Mouse (Mus musculus) kidney, postnatal 14 days (tissue): Measurements from ENCODE around the gene Agbl3.
A peak's percentile ranks its signal among the peaks of the same experiment; 100 is the strongest.

Source experiments
- DNase-seq: peaks from one replicate; pipeline ENCODE4 v3.0.0; 2022; ENCODE audit warnings: mixed read lengths

The Agbl3 gene

DNA sequence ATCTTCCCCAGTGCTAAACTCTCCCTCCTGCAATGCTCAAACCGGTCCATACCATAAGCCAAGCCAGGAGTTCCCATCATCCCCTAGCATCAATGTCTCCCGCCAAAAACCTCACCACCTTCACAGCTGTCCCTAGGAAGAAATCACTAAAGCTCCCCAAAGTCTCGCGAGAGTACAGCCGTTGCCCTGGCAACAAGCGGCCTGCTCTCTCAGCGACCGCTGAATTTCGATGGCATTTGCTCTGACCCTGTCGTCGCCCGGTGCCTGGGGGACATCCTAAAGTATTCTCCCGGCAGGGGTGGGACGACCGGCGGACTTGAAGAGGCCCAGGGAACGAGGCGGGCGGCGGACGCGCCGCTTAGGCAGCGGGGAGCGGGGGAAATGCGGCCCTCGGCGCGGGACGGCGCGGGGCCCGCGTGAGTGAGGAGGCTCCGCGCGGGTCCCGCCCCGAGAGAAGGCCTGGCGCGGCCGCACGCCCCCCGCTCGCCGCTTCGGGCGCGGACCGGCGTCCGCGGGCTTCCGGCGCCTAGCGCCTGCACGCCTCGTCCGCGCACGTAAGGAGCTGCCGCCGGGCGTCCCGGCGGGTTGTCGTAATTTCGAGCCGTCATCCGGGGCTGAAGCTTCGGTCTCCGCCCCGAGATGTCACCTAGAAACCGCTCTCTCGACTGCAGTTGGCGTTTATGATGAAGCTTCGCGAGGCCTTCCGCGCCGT, at the start of gene Agbl3:
TSS of gene Agbl3 (plus strand) at position 202 of the 712 bp plus-strand sequence.
- DNase-seq, result peak; percentile 96

- peak; percentile 45 for DNase-seq
These were observed 49.2 kb upstream of the Agbl3 start for GRCm38 (mm10) chr6:34731007-34731406.

DNA sequence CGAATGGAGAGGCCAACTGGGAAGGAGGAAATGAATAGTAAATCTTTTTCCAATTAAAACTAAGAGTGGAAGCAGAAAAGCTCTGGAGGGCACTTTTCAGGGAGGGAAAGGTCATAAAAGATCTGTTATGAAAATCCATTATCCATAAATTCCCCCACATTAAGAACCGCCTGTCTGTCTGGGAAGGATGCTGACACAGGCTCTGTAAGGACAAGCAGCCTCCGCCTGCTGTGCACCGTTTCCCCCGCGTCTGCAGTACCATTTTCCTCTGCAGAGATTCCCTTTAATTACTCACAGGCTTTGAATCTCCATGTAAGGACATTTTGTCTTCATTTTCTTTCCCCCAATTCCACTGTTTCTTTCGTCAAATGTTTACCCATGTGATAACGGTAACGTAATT, 48.7 kb upstream of the Agbl3 start:
- no peak for DNase-seq

- no peak for DNase-seq
These were observed 45.1 kb upstream of the Agbl3 start for GRCm38 (mm10) chr6:34734940-34735695.

DNA sequence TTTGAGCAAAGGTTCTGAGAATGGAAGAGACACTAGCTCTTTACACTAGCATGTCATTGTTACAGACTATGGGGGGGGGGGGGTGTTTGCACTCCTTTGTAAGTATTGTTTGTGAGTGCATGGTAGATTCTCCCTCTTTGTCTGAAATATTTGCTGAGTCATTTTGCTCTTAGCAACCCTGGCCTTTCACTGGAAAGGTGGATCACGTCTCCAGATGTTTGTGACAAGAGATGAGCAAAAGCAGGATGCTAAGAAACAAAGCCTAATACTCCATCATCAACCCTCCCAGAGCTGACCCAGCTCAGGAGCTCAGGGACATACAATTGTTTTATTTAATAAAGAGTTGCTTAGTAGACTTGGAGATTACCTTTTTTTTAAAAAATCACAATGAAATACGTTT, 43.3 kb upstream of the Agbl3 start:
- no peak for DNase-seq

GRCm38 (mm10) chr6:34743946-34744345, 36.3 kb upstream of the Agbl3 start:
- no peak for DNase-seq

DNA sequence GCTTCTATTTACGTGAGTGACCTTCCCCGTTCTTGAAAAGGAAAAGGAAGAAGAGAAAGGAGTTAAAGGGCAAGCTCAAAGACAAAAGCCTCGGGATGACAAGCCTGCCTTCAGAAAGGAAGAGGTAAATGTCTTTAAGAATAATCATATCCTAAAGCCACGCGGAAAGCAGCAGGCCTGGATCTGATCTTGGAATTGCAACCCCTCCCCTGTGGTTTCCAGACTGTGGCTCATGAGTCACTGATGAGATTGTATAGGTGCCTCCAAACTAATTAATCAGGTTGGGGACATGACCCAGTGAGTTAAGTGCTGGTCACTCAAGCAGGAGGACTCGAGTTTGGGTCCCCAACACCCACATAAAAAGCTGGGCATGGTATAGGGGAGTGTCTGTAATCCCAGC, 32.4 kb upstream of the Agbl3 start:
- no peak for DNase-seq

- no peak for DNase-seq
These were observed 31.7 kb upstream of the Agbl3 start for GRCm38 (mm10) chr6:34748566-34748965.

DNA sequence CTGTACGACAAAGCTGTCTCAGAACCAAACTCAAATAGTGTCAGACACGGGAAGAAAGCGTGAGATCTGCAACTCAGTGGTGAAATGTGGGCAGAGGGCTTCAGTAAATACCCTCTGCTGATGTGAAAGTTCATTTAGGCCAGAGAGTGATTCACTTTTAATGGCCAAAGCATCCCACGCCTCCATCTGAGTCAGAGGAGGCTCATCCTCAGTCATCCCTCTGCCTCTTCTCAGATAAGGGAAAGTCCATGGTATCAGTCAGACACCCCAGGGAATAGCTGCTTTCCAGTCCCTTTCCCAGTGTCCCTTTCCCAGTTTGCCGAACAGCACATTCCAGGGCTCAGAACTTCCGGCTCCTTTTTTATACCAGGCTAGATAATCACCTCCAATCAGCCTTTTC, 30.7 kb upstream of the Agbl3 start:
- DNase-seq, result no peak

DNA sequence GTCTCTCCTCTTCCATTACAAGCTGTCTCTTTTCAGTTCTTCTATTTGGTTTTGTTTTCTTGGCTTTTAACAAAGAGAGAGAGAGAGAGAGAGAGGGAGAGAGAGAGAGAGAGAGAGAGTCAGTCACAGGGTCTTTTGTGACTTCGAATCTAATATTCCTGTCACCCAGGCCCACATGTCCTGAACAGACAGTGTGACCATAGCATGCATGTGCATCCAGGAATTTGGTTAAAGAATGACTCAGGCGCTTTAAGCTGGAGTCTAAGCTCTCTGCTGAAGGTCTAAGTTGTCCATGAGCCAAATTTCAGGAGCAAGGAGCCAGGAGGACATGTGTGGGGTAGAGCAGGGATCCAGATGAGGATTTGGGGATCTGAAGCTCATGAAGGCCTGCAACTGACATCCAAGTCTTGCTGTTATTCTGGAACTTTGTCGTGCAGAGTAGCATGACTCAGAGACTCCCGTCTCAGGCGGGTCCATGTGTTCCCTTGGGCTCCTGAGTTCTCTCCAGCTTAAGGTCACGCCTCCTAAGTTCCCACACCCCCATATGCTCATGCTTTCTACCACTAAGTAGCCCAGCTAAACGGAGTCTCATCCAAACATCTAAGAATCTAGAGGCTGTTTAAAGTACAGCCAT, 29.6 kb upstream of the Agbl3 start:
- DNase-seq, result no peak

DNA sequence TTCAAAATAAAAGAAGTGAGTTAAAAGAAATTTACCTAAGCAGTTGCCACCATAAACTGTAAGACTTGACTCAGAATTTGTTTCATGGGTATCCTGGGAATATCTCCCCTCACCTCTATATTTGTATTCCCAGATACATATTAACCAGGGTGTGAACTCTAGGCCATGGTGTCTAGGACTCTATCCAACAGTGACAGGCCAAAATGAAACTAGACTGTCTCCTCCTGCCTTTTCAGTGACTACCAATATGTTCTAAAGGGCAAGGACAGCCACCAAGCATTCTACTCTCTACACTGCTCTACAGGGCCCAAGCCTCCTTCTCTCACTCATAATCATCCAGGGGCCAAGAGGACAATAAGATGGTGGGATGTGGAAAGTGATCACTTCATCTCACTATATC, 28.6 kb upstream of the Agbl3 start:
- no peak for DNase-seq

DNA sequence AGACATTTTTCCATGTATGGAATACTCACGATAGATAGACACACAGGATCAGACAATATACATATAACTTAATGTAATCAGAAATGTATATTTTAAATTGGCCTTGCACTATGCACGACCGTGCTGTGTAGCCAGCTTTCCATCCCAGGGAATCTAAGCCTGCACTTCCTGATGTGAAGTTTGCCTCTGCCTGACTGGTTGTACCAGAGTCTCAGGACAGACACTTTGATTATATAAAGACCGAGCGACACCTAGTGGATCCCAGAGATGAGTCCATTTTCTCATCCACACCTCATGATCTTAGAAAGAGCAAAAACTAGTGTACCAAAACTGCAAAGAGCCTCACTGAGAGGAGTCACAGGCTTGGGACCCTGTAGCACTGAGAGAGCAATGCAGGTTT, 25.8 kb upstream of the Agbl3 start:
- peak; percentile 74 for DNase-seq

GRCm38 (mm10) chr6:34758340-34758739, 21.9 kb upstream of the Agbl3 start:
- DNase-seq, result no peak

GRCm38 (mm10) chr6:34760023-34760422, 20.2 kb upstream of the Agbl3 start:
- DNase-seq, result peak; percentile 44

GRCm38 (mm10) chr6:34765721-34766120, 14.5 kb upstream of the Agbl3 start:
- no peak for DNase-seq

DNA sequence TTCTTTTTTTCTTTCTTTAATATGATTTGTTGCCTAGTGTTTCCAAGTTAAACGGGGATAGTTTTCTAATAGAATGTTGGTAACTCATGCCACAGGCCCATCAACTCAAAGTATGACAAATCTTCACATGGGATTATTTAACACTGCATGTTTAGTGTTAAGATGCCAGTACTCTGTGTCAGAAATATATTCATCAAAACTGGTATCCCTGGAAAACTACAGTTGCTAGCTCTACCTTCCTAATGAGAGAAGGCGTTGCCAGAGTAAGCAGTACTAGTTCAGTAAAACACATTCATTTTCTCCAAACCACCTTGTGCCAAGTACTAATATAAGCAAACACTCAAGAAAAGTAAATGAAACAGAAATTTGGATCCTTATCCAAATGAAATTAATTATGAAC, 10.2 kb upstream of the Agbl3 start:
- DNase-seq, result no peak

DNA sequence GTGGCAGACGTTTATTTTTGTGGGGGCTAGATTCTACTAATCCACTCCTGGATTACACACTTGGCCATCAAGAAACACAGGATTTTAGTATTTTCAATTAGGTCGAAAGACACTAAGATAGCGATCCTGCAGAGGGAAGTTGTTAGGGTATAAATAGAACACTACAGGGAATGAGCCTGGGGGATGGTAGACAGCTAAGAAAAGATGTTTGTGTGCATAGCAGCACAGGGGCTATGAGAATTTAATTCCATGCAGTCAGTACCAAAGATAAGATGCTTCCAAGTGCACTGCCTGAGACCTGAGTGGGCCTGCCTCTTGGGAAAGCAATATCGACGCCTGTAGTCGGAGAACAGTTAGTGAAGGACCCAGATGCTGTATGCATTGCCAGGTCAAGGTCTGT, 9.7 kb upstream of the Agbl3 start:
- no peak for DNase-seq

GRCm38 (mm10) chr6:34776396-34776795, 3.8 kb upstream of the Agbl3 start:
- DNase-seq, result no peak

DNA sequence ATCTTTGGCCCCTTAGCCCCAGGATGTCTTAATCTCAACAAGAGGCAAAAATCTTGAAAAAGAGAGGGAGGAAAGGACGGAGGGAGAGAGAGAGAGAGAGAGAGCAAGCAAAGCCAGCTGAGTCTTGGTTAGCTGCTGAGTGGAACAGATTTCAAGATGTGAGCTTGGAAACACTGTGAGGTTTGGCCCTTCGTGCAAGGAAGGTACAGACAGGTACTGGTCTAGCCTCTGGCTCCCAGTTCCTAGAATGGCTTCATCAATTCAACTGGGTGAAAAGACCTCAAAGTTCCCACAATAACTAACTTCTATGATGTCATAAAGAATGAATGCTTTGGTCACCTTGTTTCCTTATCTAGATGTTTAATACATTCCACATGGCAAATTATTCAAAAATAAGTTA, 3.1 kb upstream of the Agbl3 start:
- DNase-seq, result no peak

DNA sequence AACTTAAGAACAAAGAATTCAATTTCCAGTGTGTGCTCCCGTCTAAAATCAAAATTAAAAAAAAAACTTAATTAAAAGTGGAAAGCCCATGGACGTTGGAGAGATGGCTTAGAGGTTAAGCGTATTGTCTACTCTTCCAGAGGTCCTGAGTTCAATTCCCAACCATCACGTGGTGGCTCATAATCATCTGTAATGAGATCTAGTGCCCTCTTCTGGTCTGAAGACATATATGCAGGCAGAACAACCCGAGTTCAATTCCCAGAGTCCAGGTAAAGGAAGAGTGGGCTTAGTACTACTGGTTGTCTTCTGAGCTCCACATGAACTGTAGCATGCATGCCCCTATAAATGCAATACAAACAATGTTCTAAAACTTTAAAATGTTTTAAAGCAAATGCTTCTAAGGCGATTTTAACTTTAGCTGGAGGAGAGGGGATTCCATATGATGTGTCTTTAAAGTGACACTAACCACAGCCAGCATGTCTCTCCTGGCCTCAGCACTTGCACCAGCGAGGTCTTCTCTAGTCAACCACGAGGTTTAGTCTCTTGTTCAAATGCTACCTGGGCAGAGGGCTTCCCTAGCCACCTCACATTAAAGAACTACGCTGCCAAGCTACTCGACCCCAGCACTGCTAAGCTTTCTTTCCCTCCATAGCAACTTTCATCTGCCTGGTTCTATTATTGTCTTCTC, 2.1 kb upstream of the Agbl3 start:
- no peak for DNase-seq

GRCm38 (mm10) chr6:34780943-34781289, 684 bp downstream of the Agbl3 start:
- DNase-seq, result no peak

- no peak for DNase-seq
These were observed 2.3 kb downstream of the Agbl3 start for GRCm38 (mm10) chr6:34782493-34782892.

- no peak for DNase-seq
These were observed 16.6 kb downstream of the Agbl3 start for GRCm38 (mm10) chr6:34796881-34797280.

DNA sequence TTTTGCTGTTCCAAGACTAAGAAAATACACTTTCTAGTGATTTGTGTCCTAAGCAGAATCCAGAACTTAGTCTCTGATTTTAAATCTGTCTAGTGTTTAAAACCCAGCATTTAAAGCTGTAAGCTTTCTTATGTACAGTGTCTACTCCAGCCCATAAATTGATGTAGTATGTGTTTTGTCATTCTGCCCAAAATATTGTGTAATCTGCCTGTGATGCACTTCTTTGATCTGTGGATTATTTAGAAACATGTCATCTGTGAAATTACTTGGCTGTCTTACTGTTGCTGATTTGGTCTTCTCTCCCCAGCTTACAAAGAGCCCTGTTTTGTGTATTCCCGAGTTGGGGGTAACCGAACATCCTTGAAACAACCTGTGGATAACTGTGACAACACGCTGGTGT, 17.7 kb downstream of the Agbl3 start:
- no peak for DNase-seq
